Mouse (Mus musculus): Measurements from ENCODE around the gene Hbs1l. TPM values are rescaled to one million over a fixed set of nuclear protein-coding genes. Genes with fewer than 3 reads are reported as not detected.

Gene Hbs1l
- polyA plus RNA-seq, 2 experiments from 2014 or later: 133 to 141 TPM

DNA sequence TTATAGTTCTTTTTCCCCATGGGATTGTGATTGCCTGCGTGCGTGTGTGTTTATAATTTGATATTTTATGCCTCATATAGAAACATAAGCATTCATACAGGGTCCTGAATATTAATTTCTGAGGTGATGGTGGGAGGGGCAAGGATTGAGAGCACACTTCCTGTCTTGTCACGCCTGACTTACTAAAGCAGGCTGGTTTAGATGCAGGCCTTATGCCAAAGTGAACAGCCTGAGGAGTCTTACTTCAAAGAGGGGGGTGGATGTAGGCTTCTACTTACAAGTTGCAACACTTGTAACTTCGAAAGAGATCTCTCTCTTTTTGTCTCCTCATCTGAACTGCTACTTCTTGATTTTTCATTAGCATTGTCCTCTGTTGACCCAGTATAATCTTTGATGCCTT, 18.0 kb downstream of the Hbs1l start:
- ATAC-seq: peak; percentile 83

DNA sequence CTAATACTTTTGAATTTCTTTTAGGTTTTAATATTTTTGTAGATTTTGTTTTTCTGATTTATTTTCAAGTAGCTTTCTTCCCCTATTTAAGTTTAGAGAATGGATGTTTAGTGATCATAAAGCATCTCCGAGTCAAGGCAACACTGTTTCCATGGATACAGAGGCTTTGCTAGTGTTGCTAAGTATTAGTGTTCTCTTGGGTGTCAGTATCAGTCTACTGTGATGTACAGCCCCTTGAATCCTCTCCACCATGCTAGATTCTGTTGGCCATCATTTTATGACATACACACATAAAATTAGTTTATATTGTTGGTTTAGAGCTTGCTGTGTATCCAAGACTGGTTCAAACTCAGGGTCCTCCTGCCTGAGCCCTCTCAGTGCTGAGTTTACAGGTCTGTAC, 20.3 kb downstream of the Hbs1l start:
- no peak for ATAC-seq

DNA sequence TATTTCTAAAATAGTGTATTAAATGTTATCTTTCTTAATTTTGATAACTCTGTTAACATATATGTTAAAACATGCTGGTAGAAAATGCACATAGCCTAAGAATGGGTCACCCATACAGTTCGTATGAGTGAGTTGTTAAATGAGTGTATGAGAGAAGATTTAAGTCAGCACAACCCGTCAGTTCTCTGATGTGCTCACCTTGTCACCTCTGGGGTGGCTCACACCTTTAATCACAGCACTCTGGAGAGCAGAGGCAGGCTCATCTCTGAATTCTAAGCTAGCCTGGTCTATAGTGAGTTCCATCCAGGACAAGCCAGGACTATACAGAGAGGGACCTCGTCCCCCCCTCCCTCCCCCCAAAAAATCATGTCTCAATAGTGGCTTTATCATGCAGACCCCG, 22.5 kb downstream of the Hbs1l start:
- no peak for ATAC-seq

DNA sequence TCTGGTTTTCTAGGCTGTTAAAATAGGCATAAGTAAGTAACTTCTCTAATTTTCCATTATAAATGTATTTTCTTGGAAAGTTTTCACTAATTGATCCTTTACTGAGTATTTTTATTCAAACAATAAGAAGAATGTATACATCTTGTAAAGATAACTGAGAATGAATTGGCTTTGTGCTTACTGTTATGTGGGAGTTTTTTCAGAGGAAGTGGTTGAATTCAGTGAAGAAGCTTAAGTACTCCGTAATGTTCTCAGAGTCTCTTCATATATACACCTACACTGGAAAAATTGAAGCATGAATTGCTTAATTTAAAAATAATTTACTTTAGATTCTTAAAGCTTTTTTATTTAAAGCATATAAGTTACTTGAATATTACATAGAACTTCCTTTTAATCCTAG, 23.2 kb downstream of the Hbs1l start:
- peak; percentile 65 for ATAC-seq

DNA sequence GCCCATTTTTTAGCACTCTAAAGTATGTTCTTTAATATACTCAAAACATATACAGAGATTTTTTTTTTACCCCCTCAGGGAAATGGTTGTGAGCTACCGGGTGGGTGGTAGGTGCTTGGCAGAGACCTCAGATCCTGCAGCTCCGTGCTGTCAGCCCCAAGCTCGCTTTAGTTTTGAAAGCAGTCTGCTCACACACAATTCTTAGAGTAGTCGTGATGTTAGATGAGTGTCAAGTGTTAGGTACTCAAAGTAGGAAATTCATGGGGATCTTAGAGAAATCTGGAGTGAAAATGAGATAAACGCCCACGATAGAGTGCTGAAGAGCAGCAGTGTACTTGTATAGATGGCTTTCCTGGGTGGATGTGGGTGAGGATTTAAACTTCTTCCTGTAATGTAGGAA, 24.8 kb downstream of the Hbs1l start:
- no peak for ATAC-seq

DNA sequence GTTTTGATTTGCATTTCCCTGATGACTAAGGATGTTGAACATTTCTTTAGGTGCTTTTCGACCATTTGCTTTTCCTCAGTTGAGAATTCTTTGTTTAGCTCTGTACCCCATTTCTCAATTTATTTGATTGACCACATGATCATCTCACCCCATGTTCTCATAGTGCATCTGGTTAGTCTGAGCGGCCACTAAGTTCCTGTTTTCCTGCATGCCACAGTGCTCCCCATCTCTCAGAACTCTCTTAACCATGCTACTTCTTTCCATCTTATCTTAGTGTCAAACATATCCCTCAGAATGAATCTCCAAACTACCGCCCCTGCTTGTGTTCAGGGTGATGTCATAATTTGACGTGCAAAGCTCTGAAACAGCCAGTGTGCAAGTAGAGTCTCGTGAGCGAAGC, 30.6 kb downstream of the Hbs1l start:
- ATAC-seq: no peak

DNA sequence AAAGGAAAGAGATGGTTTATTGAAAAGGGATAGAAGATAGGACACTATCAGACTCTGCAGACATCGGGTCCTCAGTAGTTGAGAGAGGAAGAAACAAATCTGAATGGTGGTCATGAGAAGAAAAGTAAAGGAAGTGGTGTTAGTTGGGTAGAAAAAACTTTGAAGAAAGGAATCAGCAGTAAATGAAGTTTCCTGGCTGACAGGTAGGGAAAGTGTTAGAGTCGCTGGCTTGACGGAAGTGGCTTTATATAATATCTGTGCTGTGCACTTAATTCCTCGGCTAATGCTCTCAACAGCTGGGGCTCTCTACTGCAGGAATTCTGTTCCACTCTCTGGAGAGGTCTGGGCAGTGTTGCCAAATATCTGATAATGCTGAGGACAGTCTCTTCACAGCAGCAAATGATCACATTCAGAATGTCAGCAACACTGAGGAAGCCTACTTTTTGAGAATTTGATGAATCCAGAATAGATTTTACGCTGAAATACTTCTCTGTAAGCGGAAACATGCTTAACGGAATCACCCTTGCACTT, 31.9 kb downstream of the Hbs1l start:
- peak; percentile 79 for ATAC-seq

DNA sequence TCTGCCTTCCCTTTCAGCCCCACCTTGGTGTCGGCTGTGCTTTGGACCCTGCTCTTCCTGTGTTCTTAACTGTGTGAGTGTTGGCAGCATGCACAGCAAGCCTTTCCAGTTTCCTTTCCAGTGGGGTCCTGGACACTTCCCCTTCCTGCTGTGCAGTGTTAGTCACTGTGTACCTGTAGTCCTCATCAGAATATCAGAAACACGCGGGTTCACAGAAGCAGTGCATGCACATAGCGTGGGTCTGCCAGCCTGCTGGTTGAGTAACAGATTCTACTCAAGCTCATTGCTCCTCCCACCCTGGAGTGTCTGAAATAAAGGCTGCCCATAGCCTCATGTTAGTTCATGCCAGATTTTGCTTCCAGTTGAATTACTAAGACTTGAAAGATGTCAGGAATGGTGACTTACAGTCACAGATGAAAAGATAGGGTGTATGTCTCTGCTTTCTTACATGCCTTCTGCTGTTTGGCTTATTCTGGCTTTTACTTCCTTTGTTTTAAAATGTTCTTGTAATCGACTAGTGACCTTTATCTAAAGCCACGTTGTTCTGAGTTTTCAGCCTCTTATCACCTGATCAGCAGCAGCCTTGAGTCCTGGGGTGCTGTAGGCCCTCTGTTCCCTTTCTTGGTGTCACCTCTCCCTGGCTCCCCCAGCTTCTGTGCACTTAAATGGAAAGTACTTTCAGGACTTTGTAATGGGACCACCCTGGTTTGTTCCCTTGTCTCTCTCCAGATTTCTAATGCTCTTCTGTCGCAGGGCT, 38.7 kb downstream of the Hbs1l start:
- ATAC-seq: no peak

DNA sequence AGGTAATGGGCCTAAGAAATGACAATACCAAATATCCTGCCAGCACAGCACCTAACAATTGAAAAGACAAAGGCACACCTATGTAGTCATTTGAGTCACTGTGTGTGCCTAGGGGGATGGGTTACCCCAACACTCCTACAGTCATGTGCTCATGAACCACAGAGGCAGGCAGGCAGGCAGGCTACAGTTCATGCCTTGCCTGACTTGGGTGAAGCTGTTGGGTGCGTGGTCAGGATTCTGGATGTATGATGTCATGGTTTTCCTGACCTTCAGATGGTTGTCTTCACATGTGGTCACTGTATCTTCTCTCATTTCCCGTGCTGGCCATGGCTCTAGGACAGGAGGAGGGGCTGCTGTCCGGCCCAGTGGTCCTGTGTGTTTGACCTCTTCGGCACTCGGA, 39.8 kb downstream of the Hbs1l start:
- peak; percentile 64 for ATAC-seq

DNA sequence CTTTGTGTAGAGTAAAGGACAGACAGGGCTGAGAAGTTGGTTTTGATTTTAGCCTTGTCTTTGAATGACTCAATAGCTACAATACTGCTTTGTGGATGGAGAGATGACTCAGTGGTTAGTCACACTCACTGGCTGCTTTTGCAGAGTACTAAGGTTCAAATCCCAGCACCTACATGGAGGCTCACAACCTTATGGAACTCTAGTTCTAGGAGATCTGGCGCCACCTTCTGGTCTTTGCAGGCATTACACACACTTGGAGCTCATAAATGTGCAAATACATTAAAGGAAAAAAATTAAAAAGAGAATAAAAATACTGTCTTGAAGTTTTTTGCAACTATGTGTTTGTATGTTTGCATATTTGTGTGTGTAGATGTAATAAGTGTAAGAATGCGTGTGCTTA, 41.4 kb downstream of the Hbs1l start:
- peak; percentile 16 for ATAC-seq

DNA sequence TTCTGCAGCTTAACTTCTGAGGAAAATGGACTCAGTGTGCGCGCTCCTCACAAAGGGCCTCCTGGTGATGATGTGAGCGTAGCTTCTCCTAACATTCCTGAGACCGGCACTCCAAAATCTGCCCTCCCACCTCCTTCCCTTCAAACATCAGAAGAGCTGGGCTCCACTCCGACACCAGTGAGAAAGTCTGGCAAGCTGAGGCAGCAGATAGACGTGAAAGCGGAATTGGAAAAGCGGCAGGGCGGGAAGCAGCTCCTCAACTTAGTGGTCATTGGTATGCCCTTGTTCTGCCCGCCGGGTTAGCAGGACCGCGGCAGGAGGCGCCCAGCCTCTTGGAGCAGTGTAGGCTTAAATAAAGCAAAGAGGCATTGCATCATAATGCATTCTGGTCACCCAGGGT, 45.9 kb downstream of the Hbs1l start:
- no peak for ATAC-seq

DNA sequence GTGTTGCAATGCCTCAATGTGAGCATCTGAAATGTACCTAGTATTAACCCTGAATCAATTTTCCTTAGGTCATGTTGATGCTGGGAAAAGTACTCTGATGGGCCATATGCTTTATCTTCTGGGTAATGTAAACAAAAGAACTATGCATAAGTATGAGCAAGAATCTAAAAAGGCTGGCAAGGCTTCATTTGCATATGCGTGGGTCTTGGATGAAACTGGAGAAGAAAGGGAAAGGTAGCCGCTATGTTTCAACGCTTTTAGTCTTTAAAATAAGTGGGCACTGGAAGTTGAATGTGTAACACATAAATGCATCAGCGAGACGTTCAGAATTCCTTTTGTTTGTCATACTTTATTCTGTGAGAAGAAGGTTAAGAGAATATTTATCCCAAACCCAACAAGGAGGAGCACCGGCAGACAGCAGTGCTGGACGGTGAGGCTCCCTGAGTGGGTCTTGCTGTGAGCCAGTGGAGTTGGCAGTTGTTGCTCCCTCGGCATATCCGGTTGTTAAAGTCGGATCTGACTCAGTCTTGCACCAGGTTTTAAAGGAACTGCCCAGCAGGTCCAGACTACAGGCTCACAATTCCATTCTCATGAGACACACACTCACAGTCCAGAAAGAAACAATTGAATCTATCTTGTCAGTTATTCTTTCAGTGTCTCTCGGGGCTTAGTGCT, 46.7 kb downstream of the Hbs1l start:
- ATAC-seq: no peak

DNA sequence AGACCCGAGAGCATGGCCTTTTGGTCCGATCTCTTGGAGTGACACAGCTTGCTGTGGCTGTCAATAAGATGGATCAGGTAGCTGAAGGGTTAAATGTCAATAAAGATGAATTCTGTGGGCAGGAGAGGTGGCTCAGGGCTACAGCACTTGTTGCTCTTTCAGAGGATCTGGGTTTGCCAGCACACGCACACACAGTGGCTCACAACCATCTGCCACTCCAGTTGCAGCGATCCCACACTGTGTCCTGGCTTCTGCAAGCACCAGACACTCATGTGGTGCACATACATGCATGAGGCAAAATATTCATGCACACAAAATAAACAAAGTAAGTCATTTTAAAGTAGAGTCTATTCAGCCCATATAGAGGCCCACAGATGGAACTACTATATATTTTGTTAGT, 51.6 kb downstream of the Hbs1l start:
- ATAC-seq: no peak

DNA sequence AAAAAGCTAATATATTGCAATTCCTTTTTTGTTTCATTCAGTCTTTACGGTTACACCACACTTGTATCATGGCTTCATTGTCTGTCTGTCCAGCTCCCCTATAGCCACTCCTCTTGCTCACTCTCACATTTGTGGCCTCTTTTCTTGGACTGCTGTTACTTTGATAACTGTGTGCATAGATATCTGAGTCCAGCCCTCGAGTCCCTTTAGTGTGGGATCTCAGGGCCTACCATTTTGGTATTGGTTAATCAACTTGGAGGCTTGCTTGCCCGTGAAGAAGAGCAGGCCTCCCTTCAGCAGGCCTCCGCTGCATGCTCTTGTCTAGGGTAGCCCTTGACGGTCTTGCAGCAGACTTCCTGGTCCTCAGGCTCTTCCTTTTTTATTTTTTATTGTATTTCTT, 53.7 kb downstream of the Hbs1l start:
- ATAC-seq: no peak

DNA sequence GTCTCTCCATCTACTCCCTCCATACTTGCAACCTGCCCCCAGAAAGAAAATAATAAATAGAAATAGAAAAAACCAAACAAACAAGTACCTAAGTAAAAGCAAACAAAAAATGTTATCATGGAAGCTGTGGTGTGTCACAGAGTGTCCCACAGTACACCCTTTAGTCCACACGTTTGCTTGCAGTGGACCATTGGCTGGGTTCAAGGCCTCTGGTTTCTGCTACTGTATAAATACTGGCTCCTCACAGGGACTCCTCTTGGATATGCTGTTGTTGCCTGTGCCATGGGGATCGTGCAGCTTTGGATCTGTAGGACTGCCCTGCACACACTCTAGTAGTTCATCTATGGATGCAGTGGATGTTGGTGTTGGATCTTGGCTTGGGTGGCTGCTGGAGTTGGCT, 54.2 kb downstream of the Hbs1l start:
- ATAC-seq: no peak

DNA sequence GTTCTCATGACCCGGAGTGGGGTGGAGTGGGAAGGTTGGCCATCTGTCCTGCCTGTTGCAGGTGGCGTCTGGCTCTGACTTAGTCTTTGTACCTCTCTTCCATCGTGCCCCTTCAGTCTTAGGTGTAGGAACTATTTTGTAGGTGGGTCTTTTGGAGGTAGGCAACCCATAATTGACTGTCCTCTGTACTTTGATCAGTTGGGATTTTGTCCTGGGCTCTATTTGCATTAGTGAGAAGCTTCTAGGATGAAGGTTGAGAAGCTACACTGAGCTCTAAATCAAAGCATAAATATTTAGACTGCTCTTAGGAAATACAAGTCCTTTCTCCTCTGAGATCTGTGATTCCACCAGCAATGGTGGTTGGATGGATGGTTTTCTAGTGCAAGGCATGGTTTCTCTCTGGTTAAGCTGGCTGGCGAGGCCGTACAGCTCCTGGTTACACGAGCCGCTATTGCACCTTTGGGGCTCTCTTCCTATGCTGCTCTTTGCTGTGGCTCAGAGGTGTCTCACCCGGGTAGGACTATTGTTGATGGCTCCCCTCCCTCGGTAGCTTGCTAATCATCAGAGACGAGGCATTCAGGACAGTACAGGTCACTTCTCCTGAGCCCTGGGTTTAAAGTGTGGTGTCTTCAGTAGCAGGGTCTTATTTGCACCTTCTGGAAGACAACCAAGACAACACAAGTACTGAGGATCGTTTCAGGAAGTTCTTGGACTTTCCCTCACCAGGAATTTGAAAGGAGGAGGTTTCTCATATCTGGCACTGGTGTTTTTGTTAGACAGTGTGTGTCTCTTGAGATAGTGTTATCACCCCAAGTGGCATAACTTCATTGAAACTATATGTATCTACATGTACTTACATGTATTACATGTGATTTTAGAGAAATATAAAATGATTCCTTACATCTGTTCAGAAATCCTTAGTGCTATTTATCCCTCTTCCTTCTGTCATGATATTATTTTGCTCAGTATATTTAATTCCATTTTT, 55.0 kb downstream of the Hbs1l start:
- ATAC-seq: no peak

DNA sequence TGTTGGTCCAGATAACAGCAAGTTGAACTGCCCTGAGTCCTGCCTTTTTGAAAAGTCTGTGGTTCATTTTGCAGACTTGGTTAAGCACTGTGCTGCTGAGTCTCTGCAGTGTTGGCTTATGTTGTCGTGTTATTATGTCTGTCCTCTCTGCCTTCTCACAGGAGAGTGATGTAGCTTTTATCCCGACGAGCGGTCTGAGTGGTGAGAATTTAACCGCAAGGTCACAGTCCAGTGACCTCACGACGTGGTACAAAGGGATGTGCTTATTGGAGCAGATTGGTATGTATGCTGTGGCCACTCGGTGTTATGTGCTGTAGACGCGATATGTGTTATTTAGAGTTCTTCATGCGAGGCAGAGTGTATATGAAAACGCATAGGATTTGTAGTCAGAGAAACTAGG, 56.0 kb downstream of the Hbs1l start:
- ATAC-seq: no peak

DNA sequence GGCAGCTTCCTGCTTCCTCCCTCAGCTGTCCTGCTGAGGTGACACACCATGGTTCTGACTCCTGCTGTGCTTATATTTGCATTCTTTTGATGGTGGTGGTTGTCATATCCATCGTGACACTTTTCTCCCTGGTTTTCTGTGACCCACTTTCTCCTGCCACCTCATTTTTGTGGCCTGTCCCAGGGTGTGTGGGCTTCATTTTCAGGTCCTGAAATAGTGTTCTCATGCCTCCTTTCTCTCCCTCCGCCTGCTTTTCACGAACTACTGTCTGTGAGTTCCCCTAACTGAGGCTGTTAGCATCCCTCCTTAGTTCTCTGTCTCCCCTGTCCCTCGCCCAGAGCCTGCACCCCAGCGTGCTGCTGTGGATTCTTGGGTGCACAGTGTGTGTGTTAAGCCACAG, 58.1 kb downstream of the Hbs1l start:
- ATAC-seq: no peak

DNA sequence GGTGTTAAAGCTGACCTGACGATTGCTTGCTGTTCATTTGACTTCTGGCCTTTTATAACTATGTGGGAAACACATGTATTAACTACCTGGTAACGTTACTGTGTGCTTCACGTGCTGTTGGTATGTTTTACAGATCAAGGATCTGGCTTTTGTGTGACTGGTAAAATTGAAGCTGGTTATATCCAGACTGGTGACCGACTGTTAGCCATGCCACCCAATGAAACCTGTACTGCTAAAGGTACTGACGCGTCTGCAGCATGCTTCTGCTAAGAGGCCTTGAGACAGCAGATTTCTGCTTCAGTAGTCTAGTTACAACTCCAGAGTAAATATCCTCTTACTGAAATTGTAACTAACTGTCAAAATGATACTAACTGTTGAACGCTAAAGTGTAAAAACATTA, 58.7 kb downstream of the Hbs1l start:
- ATAC-seq: no peak

DNA sequence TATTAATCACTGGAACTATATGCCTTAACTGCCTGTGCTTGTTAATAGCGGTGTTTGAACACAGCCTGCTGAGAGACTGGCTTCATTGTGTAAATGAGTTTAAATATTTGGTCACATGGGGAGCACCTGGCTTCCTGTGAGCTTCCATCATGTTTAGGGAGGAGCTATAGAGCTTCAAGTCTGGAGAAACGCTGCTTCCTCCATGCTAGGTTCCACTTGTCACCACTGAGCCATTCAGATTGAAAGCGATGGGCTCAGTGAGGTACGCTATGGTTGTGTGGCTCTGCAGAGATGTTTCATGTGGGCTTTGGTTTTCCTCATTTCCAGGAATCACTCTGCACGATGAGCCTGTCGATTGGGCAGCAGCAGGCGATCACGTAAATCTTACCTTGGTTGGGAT, 62.2 kb downstream of the Hbs1l start:
- ATAC-seq: peak; percentile 77

DNA sequence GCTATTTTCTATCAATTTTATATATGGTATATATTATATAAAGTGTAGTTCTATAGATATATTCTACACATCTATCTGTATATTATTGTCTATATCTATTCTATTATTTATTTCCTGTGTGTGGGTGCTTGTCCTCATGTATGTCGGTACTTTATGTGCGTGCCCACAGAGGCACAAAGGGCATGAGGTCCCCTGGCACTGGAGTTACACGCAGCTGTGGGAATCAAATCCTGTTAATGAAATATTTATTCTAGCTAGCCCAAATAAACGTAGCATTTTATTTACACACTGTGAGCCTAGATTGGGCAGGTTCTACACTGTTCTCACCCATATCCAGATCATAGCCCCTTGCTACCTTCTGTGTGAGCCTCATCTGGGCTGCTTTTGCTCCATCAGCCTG, 63.3 kb downstream of the Hbs1l start:
- no peak for ATAC-seq

DNA sequence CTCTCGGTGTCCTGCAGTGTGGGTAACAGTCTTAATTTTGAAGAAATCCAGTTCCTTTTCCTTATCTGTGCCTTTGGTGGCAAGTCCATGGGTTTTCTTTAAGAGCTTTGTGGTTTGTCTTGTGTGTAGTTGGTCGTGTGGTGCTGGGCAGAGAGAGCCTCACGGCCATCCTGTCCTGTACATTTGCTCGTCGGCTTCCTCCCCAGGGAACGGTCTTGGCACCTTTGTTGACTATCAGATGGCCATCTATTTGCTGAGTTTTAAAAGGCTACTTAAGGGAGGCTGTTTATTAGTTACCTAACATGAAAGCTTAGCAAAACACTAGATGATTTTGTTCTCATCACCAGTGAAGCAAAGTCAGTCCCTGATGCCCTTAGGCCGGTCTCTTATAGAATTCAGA, 66.1 kb downstream of the Hbs1l start:
- ATAC-seq: no peak

DNA sequence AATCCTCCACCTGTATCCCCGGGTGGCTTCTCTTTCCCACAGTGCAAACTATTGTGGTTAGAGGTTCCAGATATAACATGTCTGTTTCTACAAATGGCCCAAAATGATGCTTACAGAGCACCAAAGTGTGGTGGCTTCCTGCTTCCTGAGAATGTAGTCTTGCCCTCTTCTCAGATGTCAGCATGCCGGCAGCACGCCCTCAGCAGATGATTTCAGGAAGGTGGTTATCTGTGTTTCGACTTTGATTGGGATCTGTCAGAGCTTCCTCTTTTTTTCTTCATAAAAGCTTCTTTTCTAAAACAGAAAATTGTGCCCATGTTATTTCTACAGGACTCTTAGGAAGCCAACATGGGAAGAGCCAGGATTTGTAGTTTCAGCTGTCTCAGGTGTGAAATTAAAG, 67.5 kb downstream of the Hbs1l start:
- no peak for ATAC-seq
